Mouse (Mus musculus) adrenal gland, adult 18-20 months (tissue): ENCODE measurements around the gene Mrpl23. TPM values are rescaled to one million over a fixed set of nuclear protein-coding genes. Genes with fewer than 3 reads are reported as not detected.
A peak's percentile ranks its signal among the peaks of the same experiment; 100 is the strongest.

Source experiments
- DNase-seq, 2 experiments: peaks; one replicate each; pipeline ENCODE4 v3.0.0; 2021 to 2022; ENCODE audit warnings: low spot score in 2 of 2
- total RNA-seq, 2 experiments: library from RNA; stranded (reverse); gene quantifications; 1 replicate in 1 of 2; 2 replicates in 1 of 2; pipeline ENCODE4 v1.2.3; 2021

Mrpl23 gene
- total RNA-seq, 2 experiments from 2014 or later, result 2.9 to 3.0 TPM

DNA sequence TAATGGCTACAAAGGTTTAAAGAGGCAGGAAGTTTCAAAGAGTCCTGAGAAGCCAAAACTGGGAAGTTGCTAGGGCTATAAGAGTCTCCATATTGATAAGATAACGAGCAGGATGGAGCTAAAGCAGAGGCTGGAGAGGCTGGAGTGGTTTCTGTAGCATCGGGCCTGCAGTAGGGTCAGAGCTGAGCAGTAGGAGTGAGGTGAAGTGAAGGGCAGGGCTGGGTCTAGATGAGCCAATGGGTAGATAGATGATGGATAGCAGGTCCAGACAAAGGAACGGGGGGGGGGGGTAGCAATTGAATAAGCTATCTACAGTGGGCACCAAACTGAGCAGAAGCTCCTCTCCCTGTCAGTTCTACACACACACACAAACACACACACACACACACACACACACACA, 15.0 kb upstream of the Mrpl23 start:
- DNase-seq, result no peak

DNA sequence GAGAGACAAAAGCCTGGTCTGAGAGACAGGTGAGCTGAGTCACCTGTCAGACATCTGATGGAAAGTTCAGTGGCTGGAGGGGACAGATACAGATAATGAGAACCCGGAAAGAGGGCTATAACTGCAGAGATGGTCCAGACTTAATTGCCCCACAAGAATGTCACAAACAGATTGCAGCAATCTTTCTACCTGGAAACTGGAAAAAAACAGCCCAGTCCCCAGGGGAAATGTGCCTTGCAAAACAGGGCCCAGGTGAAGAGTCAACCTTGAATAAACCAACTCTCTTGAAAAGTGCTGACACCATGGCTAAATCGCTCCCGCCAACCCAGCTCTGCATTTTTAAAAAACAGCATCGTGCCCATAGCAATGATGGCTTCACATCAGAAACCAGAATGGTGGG, 12.2 kb upstream of the Mrpl23 start:
- no peak for DNase-seq

DNA sequence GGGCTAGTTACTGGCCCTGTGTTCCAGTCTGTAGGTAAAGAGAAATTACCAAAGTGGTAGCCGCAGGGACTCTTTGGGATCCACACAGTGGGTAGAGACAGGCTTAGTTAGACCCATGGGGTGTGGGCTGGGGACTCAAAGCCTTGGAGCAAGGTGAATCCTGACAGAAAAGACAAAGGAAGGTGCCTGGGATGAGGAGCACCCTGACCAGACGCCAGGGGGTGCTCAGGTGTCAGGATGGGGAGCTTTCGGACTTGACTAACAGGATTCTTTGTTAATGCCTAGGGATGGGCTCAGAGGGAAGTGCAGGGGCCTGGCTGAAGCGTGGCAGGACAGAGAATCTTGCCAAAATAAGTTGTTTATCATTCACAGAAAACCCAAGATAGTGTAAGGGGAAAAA, 10.1 kb upstream of the Mrpl23 start:
- DNase-seq, result no peak

DNA sequence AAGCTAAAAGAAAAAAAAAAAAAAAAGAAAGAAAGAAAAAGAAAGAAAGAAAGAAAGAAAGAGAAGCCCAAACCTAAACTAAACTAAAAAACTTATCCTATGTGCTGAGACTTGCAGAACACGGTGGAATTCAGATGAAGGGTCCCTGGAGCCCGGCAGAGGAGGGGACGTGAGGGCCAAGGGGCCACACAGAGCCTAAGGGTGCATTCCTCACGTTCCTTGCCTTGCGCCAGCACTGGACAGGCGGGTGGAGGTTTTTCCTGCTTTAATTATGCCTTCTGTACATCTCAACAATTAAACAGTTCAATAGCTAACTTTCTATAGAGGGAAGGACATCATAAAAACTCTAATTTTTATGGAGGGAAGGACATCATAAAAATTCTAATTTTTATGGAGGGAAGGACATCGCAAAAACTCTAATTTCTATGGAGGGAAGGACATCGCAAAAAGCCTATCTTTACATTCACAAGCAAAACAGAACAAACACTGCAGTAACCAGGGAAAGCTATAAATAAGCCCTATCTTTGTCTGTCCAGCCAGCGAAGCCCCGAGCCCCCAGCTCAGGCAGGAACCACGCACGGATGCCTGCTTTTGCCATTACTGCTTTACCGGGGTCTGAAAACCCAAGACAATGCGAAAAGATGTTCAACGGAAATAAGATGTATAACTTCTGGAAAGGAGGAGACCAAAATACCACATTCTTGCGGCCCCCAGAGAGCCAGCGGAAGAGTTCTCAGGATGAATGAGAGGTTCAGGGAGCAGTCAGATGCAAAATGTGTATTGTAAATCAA, 9.1 kb upstream of the Mrpl23 start:
- DNase-seq, result no peak

DNA sequence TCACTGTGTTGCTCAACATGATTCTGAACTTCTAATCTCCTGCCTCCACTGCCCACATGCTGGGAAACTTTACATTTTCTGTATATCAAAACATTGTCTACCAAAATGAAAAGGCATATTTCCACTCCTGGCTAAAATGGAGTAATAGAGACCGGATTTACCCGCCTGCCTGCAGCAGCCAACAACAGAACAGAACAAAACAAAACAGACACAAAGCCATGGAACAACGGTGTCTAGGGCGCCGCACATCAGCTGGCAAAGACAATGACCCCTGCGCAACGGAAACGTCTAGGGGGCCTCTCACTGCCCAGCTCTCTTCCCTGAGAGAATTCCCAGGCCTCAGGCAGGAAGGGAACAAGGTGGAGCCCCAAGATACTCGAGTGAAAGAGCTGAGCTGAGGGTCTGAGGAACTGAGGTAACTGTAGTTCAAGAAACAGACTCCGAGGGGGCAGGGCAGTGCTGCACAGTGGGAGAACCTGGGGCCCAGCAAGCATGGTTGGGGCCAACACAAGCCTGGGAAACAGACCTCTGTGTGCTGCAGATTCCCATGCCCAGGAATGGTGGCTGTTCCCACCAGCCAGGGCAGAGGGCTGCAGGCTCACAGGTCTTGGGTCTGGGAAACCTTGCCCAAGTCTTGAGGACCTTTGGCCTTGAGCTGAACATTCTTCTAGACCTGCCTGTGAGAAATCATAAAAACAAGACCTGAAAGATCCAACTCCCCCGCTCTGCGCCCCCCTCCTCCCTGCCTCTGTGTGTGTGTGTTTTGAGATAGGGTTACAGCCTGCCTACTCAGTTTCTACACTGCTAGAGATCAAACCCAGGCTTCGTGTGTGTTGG, 6.9 kb upstream of the Mrpl23 start:
- DNase-seq, result no peak

DNA sequence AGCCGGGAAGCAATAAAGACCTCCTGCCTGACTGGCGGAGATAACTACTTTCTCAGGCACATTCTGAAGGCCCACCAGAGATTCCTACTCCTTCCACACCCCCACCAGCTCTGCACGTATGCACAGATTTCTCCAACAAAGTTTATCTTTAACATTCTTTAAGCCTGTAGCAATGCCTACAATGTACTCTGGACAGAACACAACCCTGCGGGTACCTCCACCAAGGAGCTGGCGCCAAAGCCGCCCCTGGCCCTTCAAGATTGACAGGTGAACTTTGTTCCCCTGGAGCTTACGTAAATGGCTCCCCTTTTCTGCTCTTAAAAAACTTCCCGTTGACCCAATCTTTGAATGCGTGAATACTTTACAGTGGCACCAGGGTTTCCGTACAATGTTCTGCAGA, 3.1 kb upstream of the Mrpl23 start:
- DNase-seq, result no peak

DNA sequence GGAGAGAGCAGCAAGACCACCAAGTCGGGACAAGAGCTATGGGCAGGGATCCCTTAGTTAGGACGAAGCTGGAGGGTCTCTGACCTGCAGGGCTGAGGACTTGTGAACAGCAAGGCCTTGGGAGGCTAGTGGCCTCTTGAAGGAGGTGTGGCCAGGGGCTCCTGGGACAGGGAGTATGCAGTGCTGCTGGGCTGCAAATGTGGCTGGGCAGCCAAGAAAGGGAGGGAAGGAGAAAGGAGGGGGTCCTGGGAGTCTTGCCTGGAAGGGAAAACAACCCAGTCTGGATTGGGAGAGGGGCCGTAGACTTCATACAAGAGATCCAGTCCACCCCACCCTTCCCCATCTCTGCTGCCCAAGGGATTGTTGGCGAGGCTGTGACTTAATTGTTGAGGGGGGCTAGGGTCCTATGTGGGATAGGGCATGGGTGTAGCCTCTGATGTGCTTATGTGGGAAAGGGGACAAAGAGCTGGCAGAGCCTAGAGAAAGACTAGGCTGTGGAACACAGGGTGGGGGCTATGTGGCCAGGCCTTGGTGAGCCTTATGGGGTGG, 439 bp upstream of the Mrpl23 start:
- no peak for DNase-seq

DNA sequence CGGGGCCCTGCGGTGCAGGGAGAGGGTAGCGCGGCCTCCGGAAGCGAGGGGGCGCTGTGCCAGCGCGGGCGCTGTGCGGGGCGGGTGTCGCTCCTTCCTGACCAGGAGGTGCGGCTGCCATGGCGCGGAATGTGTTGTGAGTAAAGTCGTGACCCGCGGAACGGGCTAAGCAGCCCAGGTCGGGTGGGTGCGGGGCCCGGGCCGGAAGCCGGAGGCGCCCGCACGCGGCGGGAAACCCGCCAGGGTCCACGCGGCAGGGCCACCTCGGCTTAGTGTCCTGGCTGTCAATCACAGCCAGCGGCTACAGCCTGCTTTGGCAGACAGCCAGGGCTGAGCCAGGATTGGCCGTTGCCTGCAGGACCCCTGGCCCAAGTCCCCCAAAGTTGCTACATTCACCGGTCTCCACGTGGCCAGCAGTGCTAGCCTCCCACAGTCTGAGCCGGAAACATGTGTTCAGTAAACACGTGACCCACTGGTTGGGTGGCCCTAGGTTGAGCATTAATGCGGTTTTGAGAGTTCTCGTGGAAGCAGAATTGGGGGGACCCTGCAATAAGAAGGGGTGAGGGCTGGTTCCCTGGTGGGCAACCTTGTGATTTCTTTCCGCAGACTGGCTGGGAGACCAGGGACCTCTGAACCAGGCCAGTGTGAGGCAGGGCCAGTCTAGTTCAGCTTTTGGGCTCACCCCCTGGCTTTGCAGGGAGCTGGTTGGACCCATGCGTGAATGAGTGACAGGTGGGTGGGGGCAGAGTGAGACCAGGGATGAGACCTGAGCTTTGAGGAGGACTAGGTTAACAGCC, 771 bp downstream of the Mrpl23 start:
- peak; percentile 89 to 92 for DNase-seq

DNA sequence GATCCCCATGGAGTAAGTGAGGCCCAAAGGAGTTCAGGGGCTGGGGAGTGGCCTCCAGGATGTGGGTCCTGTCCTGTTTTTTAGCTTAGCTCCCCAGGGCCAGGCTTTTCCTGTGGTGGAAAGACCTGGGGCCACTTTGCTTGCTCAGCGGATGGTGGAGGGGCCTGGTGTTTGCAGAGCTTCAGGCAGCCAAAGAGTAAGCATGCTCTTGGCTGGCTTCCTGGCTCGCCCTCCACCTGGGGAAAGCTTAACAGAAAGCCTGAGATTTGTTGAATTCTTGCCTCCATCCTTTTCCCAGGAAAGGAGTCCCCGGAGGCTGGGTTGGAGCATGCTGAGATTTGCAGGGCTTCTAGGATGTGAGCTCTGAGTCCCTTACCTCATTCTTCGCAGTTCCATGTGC, 2.6 kb downstream of the Mrpl23 start:
- DNase-seq, result no peak

DNA sequence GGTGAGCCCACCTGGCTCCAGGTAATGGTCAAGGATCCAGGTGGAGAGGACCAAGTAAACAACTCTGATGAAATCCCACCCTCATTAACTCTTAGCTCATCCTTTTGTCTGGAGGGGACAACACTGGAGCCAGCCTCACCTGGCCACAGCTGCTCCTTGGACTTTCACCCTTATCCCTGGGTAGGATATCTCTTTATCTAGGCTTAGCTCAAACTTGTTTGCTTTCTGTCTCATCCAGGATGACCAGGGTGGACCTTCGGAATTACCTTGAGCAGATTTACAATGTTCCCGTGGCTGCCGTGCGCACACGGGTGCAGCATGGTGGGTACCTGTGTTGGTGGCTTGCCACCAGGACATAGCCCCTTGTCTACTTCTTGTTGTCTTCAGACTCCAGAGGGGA, 3.3 kb downstream of the Mrpl23 start:
- no peak for DNase-seq

DNA sequence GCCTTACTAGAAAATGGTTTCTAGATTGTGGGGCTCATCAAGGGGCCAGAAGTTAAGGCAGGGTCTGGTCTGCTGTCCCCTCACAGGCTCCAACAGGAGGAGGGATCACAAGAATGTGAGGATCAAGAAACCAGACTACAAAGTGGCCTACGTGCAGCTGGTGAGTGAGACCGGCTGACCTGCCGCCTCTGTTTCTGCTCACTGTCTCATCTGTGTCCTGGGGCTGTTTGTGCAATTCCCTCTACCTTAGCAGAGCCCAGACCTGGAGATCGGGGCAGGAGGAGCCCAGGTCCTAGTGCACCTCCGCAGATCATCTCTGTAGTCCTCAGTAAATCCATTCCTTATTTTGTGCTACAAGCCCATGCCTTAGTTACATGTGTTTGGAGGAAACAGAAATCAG, 4.7 kb downstream of the Mrpl23 start:
- no peak for DNase-seq

DNA sequence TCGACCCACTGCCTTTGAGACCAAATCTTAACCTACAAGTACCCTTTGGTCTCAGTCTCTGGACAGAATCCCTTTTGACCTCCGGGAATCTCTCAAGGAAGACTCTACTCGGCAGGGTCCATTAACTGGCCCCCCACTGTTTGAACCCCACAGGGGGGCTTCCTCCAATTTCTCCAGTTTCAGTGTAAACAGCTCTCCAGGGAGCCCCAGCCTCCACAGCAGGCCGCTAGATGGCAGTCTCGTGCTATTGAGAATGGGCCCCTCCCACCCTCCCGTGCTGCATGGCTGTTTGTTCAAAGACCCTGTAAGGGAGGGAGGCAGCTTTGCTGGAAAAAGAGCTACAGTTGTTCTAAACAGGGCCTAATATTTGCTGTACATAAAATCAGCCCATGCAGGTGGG, 5.4 kb downstream of the Mrpl23 start:
- DNase-seq, result peak; percentile 57 to 59

DNA sequence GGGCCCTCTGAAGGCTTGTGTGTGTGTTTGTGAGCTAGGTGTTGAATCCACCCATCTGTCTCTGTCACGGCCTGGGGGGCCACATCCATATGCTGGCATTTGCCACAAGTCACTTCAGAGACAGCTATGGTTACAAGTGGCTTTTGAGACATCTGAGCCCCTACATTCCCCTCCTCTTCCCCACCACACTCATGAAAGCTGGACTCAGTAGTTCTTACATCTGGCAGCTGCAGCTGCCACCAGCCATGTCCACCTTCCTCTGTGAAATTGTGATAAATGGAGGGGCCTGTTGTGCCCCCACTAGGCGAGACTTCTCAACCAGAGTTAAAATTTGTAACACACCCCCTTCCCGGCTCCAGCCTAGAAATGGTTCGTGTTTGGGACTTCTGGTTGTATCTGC, 5.8 kb downstream of the Mrpl23 start:
- DNase-seq, result no peak

DNA sequence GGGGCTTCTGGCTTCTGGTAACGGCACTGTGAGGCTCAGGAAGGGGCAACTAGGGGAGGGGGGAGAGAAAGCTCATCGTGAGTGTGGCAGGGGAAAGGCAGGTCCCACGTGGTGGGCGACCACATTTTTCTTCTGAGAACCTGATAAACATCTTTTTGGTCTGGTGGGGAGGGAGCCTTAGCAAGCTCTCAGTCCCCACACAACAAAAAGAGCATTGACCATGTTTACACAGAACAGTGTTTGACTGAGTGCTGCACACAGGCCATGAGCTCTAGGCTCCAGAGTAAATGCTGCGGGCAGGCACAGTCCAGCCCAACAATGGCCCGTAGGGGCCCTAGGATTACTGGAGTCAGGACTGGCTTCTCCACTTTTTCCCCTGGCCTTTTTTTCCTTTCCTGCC, 6.3 kb downstream of the Mrpl23 start:
- no peak for DNase-seq

DNA sequence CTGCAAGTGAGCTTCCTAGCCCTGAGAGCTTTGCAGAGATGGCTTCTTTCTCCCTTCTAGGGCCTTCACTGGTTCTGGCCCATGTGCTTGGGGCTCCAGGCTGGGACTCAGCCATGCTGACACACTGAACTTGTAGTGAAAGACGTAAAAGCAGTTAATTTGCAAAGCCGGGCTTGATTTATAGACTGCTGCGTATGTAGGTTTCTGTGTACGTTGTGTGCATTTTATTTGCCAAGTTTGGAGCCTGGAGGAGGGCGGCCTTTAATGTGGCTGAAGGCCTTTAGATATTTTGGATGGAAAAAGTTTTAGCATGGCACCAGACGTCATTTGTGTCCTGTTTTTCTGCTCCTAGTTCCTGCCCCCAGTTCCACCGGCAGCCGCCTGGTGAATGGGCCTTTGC, 7.3 kb downstream of the Mrpl23 start:
- DNase-seq, result no peak

DNA sequence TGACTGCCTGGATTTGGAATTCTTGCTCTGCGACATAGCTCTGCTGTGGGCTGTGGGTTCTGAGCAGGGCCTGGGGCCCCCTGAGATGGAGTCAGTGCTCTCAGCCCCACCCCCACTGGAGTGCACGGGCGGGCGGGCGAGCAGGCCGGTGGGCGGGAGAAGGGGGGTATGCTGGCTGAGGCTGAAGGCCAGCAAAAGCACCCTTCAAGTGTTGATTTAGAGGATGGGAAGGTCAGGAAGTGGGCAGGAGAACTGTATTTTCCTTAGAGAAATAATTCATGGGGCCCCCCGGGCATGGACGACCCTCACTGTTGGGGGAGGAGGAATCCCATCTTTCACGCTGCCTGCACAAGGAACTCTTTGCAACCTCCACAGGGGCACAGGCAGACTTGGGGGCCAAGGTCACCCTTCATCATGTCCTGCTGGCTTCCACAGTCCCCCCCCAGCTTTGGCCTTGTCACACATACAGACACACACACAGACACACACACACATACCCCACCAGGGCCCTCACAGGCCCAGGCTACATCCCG, 10.4 kb downstream of the Mrpl23 start:
- DNase-seq, result no peak

DNA sequence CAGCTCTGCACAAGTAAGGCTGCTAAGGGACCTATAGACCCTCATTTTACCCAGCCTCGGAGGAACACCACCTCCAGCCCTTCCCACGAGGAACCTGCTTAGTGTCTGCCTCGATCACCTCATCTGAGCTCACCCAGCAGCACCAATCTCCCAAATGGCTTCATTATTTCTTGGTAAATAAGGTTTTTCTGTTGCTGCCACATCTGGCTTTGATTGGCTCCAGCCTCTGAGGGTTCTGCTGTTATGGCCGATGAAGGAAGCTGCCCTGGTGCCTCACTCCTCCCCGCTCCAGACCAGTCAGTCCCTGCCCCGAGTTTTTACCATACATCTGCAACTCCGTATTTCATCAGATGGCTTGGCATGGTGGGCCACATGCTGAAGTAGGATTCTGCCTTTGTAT, 13.5 kb downstream of the Mrpl23 start:
- no peak for DNase-seq

DNA sequence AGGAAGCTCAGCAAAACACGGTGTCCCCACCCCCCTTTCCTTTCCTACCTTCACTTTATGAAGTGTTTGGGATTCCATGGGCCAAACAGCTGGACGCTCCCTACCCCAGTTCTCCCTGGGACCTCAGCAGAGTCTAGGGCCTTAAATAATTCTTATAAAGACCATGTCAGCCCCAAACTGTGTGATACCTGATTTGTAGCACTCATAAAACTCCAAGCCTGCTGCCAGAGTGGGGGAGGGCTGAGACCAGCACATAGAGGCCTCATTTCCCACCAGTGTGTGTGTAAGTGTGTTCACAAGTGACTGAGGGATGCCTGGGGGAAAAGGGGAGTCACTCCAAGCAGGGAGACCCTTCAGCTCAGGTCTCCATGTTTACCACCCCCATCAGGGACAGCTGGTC, 15.4 kb downstream of the Mrpl23 start:
- no peak for DNase-seq

DNA sequence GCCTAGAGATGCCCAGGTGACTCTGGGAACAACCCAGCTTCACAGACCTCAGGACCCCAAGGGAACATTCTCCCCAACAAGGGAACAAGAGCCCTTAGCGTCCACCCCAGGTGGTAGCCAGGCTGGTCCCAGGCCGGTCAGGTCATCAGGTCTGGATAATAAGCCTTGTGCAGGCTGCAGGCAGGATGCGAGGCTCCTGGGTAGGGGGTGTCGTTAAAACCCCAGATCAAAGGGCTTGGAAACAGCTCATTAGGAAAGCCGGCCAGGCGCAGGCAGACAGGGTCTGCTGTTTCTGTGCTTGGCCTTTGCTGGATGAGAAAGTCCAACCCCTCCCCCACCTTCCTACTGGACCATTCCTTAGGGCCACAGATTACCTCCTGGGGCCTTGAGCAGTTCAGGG, 16.2 kb downstream of the Mrpl23 start:
- no peak for DNase-seq

DNA sequence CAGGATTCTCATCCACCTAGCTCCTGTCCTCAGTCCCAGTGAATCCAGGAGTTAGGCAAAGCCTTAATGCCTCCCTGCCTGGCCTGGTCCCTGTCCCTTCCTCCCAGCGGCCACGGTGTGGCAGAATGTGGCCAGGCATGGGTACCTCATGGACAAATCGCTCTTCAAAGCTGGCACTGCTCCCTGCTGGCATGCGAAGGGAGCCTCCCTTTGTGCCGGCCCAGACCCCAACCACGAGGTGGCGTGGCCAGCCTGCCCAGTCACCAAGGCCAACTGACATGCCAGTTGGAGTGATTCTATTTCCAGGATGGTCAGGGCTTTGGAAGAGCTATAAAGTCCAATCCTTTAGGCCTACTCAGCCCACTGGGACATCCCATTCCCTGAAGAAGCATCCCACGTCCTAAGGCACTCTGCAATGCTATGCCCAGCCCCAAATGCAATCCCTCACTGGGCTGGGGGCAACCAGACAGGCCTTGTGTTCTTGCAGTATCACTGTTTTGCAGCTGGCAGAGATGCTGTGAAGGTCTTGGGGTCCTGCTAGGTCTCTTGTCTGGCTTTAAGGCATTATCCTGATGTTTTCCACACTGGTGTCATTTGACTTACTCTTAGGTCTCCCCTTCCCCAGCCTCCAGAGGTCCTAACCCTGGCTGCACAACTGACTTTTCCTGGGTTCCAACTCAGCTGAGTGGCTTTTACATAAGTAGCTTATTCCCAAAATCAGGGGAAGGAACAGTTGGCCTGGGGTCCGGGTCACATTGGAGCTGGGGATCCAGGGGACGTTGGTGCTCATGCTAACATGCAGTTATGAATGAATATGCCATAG, 17.7 kb downstream of the Mrpl23 start:
- DNase-seq, result peak in 1 of 2 experiments; percentile 12
